Mouse (Mus musculus): ENCODE measurements around the gene Dnal4.
A peak's percentile ranks its signal among the peaks of the same experiment; 100 is the strongest.

Dnal4 gene

GRCm38 (mm10) chr15:79763601-79764246, 13.9 kb downstream of the Dnal4 start:
- ATAC-seq (ENCODE audit: low TSS enrichment), result peak; percentile 46

- no peak for ATAC-seq (ENCODE audit: low TSS enrichment)
These were observed 14.6 kb downstream of the Dnal4 start for GRCm38 (mm10) chr15:79763001-79763400.

GRCm38 (mm10) chr15:79760956-79761355, 16.7 kb downstream of the Dnal4 start:
- ATAC-seq (ENCODE audit: low TSS enrichment), result 0 out of 2 replicates have a peak, but pooled peaks have one; percentile 2

- no peak for ATAC-seq (ENCODE audit: low TSS enrichment)
These were observed 20.5 kb downstream of the Dnal4 start for GRCm38 (mm10) chr15:79757118-79757517.

- ATAC-seq (ENCODE audit: low TSS enrichment), result peak; percentile 53
These were observed 21.5 kb downstream of the Dnal4 start for GRCm38 (mm10) chr15:79755977-79756625.

- ATAC-seq (ENCODE audit: low TSS enrichment), result no peak
These were observed 22.5 kb downstream of the Dnal4 start for GRCm38 (mm10) chr15:79755176-79755575.

GRCm38 (mm10) chr15:79753873-79754272, 23.8 kb downstream of the Dnal4 start:
- no peak for ATAC-seq (ENCODE audit: low TSS enrichment)

GRCm38 (mm10) chr15:79753420-79753752, 24.3 kb downstream of the Dnal4 start:
- ATAC-seq (ENCODE audit: low TSS enrichment), result no peak

GRCm38 (mm10) chr15:79752742-79753419, 24.8 kb downstream of the Dnal4 start:
- ATAC-seq (ENCODE audit: low TSS enrichment), result peak; percentile 60

- ATAC-seq (ENCODE audit: low TSS enrichment), result no peak
These were observed 25.9 kb downstream of the Dnal4 start for GRCm38 (mm10) chr15:79751772-79752171.

GRCm38 (mm10) chr15:79750266-79750665, 27.4 kb downstream of the Dnal4 start:
- no peak for ATAC-seq (ENCODE audit: low TSS enrichment)

- no peak for ATAC-seq (ENCODE audit: low TSS enrichment)
These were observed 28.5 kb downstream of the Dnal4 start for GRCm38 (mm10) chr15:79749162-79749561.

- no peak for ATAC-seq (ENCODE audit: low TSS enrichment)
These were observed 29.7 kb downstream of the Dnal4 start for GRCm38 (mm10) chr15:79747998-79748397.

- no peak for ATAC-seq (ENCODE audit: low TSS enrichment)
These were observed 31.8 kb downstream of the Dnal4 start for GRCm38 (mm10) chr15:79745883-79746282.

GRCm38 (mm10) chr15:79745312-79745711, 32.3 kb downstream of the Dnal4 start:
- no peak for ATAC-seq (ENCODE audit: low TSS enrichment)

- ATAC-seq (ENCODE audit: low TSS enrichment), result no peak
These were observed 32.9 kb downstream of the Dnal4 start for GRCm38 (mm10) chr15:79744742-79745141.

- no peak for ATAC-seq (ENCODE audit: low TSS enrichment)
These were observed 33.6 kb downstream of the Dnal4 start for GRCm38 (mm10) chr15:79744001-79744400.

GRCm38 (mm10) chr15:79742706-79743023, 35.0 kb downstream of the Dnal4 start:
- ATAC-seq (ENCODE audit: low TSS enrichment), result no peak

GRCm38 (mm10) chr15:79741921-79742705, 35.5 kb downstream of the Dnal4 start, which contains the start of gene Sun2:
Gene Sun2 (minus strand): TSS chr15:79742536.
- ATAC-seq (ENCODE audit: low TSS enrichment), result peak; percentile 87

- ATAC-seq (ENCODE audit: low TSS enrichment), result no peak
These were observed 36.3 kb downstream of the Dnal4 start for GRCm38 (mm10) chr15:79741173-79741858.

- ATAC-seq (ENCODE audit: low TSS enrichment), result no peak
These were observed 36.9 kb downstream of the Dnal4 start for GRCm38 (mm10) chr15:79740739-79741138.

- ATAC-seq (ENCODE audit: low TSS enrichment), result no peak
These were observed 43.3 kb downstream of the Dnal4 start for GRCm38 (mm10) chr15:79734311-79734710.

Measured in frontal cortex, adult (tissue).